ENCODE assay signal across 8 mouse cellular contexts in the genomic region with DNA sequence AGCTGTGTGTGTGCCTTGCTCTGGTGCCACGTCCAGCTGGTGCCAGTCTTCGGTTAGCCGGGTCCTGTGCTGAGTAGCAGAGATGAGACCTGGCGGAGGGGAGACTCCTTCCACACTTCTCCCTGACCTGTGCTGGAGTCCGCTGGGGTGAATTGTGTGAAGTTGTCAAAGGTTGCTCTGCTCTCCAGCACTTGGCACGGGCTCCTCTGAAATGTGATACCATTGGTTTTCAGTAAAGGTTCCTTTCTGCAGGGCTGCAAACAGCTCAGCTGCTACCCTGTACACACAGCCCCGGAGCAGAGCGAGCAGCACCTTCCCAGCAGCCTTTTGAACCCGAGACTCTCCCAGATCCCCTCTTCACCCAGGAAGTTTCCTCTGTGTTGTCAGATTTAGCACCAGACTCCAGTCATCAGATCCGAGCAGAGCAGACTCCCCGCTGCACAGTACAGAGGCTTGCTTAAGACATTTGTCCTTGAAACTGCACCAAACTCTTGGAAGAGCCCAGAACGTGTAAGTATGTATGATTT. TPM values are rescaled to one million over a fixed set of nuclear protein-coding genes. Genes with fewer than 3 reads are reported as not detected.
DNase-seq lines count a peak whose midpoint lies in the region.

No protein-coding gene starts in this region.

- intact Hi-C loops in heart, postnatal 10 days (cut with DNase I), result no loop called here

- peak; percentile 67 for DNase-seq in adrenal gland, adult 2 months
- no peak for DNase-seq in adrenal gland, adult 8-10 months
- DNase-seq in adrenal gland, postnatal 14 days, result peak; percentile 76
- peak; percentile 66 to 68 for DNase-seq in heart, postnatal 10 days
- DNase-seq in kidney, postnatal 36 days, result peak; percentile 83 to 88
- no peak for DNase-seq in cerebellum, postnatal 4 days (ENCODE audit: low spot score in 2 of 2)
- no peak for DNase-seq in spleen, adult 12 weeks (ENCODE audit: low spot score)
- no peak for DNase-seq in MN1 (ENCODE audit: low spot score)

RNA-seq across cellular contexts. Expression of a gene that starts 53.6 kb away (rescaled TPM):
- 10 to 100 TPM; 14.8 to 17.7 TPM for total RNA-seq in adrenal gland, adult 2 months (2021)
- polyA plus RNA-seq in adrenal gland, adult 2 months (2012; rRNA removed), result 2.1 and 3.1 TPM in 2 replicates
- 10 to 100 TPM; 10.0 to 30.1 (median 15.7) TPM for total RNA-seq in adrenal gland, adult 8-10 months (2022)
- 11.5 and 17.7 TPM in 2 replicates for total RNA-seq in adrenal gland, postnatal 14 days (2021)
- total RNA-seq in heart, postnatal 10 days (2021), result 10 to 100 TPM; 35.3 to 40.0 TPM

Comparison
In these comparisons a context has a peak if more than half of its experiments do, and no peak if none do; other contexts are left out.
1. DNase-seq: peak in adrenal gland, adult 2 months (single experiment), adrenal gland, postnatal 14 days (single experiment), heart, postnatal 10 days (2 of 2) and kidney, postnatal 36 days (2 of 2); none in adrenal gland, adult 8-10 months (single experiment), cerebellum, postnatal 4 days (0 of 2), spleen, adult 12 weeks (single experiment) and MN1 (single experiment).